Mouse (Mus musculus) stomach, postnatal 0 days (tissue): ENCODE measurements at regions not wholly inside any gene's neighbourhood (a gene's known extent, or its start where the extent isn't known, plus 50 kb on each side); places are given as distances from the start of the nearest gene placed in this dataset.

ENCODE experiments used
- CTCF ChIP-seq: IDR thresholded peaks from 2 replicates; pipeline ENCODE4 v1.5.1; 2016; ENCODE audit warnings: antibody characterized with exemption, low read depth, mild to moderate bottlenecking, moderate library complexity
- EP300 ChIP-seq: optimal IDR thresholded peaks from 2 replicates; pipeline ENCODE3; 2016; ENCODE audit warnings: antibody characterized with exemption

- TF ChIP-seq CTCF, result no peak
- no peak for TF ChIP-seq EP300
These were observed 90.8 kb upstream of the Cxcr4 start for GRCm38 (mm10) chr1:128682942-128683341.
